Mouse (Mus musculus) thymus, adult 2 months (tissue): ENCODE data around the gene Zfp110.
A peak's percentile ranks its signal among the peaks of the same experiment; 100 is the strongest.

ENCODE experiments used
- CTCF ChIP-seq: fragments of 200-500 bp; IDR thresholded peaks from 2 replicates; pipeline ENCODE4 v1.5.1; 2012; ENCODE audit warnings: mild to moderate bottlenecking, control low read depth, low read length, moderate library complexity, borderline replicate concordance; ENCODE audit not compliant: control insufficient read depth, poor library complexity, insufficient read depth; ENCODE audit errors: extremely low read depth
- POLR2A ChIP-seq: fragments of 200-500 bp; IDR thresholded peaks from 2 replicates; pipeline ENCODE4 v1.6.1; 2012; ENCODE audit warnings: mild to moderate bottlenecking, low read length, control low read depth, moderate library complexity; ENCODE audit not compliant: control insufficient read depth, poor library complexity, insufficient read depth; ENCODE audit errors: extremely low read depth

- peak; percentile 33; the same call in 1 of the 2 replicates for TF ChIP-seq CTCF
- peak; percentile 48 for TF ChIP-seq POLR2A
Observed at GRCm38 (mm10) chr7:12834162-12835120, at the start of gene Zfp110.
